Mouse (Mus musculus) erythroblast, embryonic 14.5 days (primary cell): Measurements from ENCODE around the gene Dlgap4.

Experiments
- GATA1 ChIP-seq: IDR thresholded peaks from 2 replicates; pipeline ENCODE4 v1.6.1; 2012; ENCODE audit warnings: low read length, inconsistent platforms, mixed read lengths
- TAL1 ChIP-seq: IDR thresholded peaks from 3 replicates; pipeline ENCODE4 v1.6.1; 2012; ENCODE audit warnings: low read length, inconsistent platforms, mixed read lengths

- TF ChIP-seq GATA1 (no peak), TAL1 (no peak)
Measured at GRCm38 (mm10) chr2:156720675-156721553, 107.4 kb downstream of the Dlgap4 start.
